Mouse (Mus musculus) gastrocnemius, adult 2 months (tissue): Measurements from ENCODE around the gene Ly6g6f. TPM values are rescaled to one million over a fixed set of nuclear protein-coding genes. Genes with fewer than 3 reads are reported as not detected.
A peak's percentile ranks its signal among the peaks of the same experiment; 100 is the strongest.

ENCODE experiments used
- DNase-seq: peaks from one replicate; pipeline ENCODE4 v3.0.0; 2022
- H3K27ac ChIP-seq: fragments of 200-600 bp; 2 replicates; pipeline ENCODE4 v1.8.1; 2022; ENCODE audit warnings: mild to moderate bottlenecking
- H3K4me3 ChIP-seq: fragments of 200-600 bp; 2 replicates; pipeline ENCODE4 v1.8.1; 2022; ENCODE audit warnings: mild to moderate bottlenecking, moderate library complexity
- CTCF ChIP-seq: fragments of 200-600 bp; IDR thresholded peaks from 2 replicates; pipeline ENCODE4 v1.8.1; 2022; ENCODE audit warnings: antibody characterized with exemption, mild to moderate bottlenecking, moderate library complexity
- intact Hi-C: fragments of 180-260 bp; cut with DNase I; formaldehyde crosslinking; loops from one replicate; pipeline ENCODE4 v1.15.1; 2025
- total RNA-seq, 2 experiments: library from RNA; stranded (reverse); gene quantifications; 2 replicates each; pipeline ENCODE4 v1.2.3; 2021

The Ly6g6f gene
- total RNA-seq, 2 experiments from 2014 or later, result not detected

DNA sequence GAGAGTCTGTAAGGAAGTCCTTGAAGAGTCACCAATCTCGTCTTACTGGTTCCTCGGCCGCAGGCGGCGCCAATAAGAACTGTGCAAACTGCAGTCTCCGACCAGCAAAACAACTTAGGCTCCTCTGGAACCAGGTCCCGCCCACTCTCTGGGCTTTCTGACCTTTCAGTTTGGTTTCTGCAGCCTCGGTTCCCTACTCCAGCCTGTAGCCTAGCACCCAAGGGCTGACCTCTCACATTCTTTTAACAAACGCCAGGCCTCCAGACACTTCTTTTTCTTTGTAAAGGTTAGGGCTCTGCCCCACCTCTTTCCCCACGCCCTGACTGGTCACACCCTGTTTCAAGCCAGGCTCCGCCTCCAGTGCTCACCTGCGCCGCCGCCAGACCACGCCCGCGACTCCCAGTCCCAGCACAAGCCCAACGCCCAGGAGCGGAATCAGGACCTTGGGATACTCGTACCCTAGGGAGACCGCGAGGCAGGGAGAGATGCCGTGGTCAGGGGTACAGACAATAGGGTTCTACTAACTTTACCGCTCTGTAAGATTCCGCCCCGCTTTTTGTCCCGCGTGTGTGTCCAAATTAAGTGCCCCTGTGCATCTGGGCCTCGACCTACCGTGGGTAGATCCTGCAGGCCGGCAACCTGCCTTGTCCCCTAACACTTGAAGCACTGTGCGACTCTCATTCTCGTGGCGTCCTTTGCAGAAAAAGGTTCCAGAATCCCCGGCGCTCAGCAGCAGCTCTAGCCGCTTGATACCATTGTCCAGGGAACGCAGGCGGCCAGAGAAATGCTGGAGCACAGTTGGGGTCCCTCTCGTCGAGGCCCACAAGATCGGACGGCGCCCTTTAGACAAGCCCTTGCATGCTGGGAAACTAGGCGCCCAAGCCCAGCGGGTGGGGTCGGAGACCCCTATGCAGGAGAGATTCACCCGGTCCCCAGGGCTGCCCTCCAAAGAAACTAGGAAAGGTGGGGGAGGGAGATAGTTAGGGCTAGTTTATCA, 20.2 kb downstream of the Ly6g6f start, which contains the start of gene Ly6g6c:
TSS of gene Ly6g6c (plus strand) at position 438 of the 997 bp plus-strand sequence.
- no peak for TF ChIP-seq CTCF
- intact Hi-C loops, result no loop called here
- DNase-seq, result peak; percentile 63
- peak within 1 kb of the TSS; percentile 66 for H3K4me3 ChIP-seq
- H3K27ac ChIP-seq, result peak within 1 kb of the TSS; percentile 21; the same call in 1 of the 2 replicates

DNA sequence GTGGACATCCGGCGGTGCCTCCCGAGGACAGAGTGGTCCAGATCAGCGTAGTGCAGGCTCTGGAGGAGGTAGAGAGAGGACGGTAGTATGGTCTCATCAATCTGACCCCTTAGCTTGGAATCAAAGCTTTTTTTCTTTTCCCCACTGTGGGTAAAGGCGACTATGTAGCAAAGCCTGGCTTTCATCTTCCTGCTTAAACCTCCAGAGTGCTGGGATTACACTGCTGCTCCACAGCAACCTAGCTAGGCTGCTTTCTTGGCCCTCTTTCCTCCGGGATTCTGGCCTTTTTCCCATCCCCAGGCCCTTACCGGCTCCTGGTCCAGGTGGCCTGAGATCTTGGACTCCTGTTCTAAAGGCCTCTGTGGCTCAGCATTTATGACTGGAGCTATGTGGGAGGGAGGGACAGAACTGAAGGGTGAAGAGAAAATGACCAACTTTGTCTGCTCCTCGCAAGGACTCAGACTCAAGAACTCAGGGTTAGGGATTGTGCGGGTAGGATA, 21.0 kb downstream of the Ly6g6f start:
- no peak for DNase-seq
- intact Hi-C loops, result no loop called here
- no peak for TF ChIP-seq CTCF
- Histone ChIP-seq H3K27ac (peak overlapping the region; percentile 16; the same call in 1 of the 2 replicates), H3K4me3 (peak overlapping the region; percentile 66)

DNA sequence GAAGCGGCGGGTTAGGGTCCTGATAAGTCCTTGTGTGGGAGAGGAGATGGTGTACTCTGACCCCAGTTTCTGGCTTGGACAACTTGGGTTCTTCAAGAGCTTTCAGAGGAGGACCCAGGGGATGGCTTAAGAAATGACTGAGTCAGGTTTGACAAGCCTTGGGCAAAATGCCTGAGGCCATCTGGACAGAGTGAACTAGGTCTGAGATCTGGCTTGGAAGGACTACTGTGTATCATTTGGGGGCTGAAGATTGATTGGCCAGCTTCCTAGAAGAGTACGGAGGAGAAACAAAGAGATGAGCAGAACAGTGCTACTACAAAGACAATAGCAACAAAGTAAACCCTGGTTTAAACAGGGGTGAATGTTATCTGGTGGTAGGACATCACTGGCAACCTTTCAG, 21.9 kb downstream of the Ly6g6f start:
- H3K27ac ChIP-seq, result no peak overlapping the region
- H3K4me3 ChIP-seq, result no peak overlapping the region
- intact Hi-C loops, result no loop called here
- peak; percentile 34 for DNase-seq
- no peak for TF ChIP-seq CTCF

DNA sequence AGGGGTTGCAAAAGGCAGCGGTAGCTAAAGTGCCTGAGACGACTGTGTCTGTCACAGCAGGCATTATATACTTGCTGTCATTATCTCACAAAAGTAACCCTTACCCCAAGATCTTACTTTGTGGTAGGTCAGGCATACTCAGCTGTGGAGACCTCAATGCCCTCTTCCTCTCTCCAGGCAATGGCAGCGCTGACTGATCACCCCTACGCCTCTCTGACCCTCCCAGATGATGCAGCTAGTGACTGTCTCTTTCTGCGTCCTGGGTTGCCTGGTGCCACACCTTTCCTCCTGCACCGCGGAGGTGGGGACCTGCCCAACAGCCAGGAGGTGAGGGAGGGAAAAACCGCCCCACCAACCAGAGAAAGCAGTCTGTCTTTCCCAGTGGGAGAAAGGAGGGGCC, 24.1 kb downstream of the Ly6g6f start:
- DNase-seq, result no peak
- intact Hi-C loops, result no loop called here
- no peak for TF ChIP-seq CTCF
- H3K4me3 ChIP-seq, result no peak overlapping the region
- no peak overlapping the region for H3K27ac ChIP-seq

DNA sequence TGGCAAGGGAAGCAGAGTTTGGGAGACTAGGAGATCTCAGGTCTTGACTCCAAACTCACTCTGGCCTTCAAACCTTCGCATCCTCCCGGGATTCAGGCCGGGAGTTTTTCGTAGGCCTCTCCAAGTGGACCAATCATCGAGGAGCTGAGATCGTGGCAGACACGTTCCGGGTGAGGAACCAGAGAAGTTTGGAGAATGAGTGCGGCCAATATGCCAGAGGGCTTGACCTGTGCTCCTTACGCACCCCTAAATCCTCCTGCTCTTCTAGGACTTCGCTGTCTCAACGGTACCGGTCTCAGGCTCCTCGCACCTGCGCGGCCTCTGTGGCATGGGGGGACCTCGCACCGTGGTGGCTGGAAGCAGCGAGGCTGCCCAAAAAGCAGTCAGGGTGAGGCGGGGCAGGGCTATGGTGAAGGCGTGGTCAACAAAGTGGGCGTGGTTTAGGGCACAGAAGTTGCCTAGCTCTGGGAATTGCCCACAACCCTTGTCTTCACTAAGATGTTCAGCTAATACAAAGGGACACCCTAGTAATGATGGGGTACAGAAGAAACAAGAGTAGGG, 24.6 kb downstream of the Ly6g6f start:
- H3K4me3 ChIP-seq, result peak overlapping the region; percentile 86
- DNase-seq, result peak; percentile 64
- intact Hi-C loops, result no loop called here

DNA sequence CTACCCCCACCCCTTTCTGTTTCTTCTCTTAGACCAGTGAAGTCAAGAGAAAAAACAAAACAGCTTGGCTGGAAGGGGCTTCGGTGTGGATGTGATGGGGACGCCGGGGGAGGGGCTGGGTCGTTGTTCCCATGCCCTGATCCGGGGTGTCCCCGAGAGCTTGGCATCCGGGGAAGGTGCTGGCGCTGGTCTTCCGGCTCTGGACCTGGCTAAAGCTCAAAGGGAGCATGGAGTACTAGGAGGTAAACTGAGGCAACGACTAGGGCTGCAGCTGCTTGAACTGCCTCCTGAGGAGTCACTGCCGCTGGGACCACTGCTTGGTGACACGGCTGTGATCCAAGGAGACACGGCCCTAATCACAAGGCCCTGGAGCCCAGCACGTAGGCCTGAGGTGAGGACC, 25.3 kb downstream of the Ly6g6f start:
- no peak for TF ChIP-seq CTCF
- H3K4me3 ChIP-seq, result peak overlapping the region; percentile 86
- DNase-seq, result no peak
- intact Hi-C loops, result no loop called here
- peak overlapping the region; percentile 91 for H3K27ac ChIP-seq

More for the DNA sequence above, 24.6 kb downstream of the Ly6g6f start:
- no peak for TF ChIP-seq CTCF
- H3K27ac ChIP-seq, result peak overlapping the region; percentile 91

DNA sequence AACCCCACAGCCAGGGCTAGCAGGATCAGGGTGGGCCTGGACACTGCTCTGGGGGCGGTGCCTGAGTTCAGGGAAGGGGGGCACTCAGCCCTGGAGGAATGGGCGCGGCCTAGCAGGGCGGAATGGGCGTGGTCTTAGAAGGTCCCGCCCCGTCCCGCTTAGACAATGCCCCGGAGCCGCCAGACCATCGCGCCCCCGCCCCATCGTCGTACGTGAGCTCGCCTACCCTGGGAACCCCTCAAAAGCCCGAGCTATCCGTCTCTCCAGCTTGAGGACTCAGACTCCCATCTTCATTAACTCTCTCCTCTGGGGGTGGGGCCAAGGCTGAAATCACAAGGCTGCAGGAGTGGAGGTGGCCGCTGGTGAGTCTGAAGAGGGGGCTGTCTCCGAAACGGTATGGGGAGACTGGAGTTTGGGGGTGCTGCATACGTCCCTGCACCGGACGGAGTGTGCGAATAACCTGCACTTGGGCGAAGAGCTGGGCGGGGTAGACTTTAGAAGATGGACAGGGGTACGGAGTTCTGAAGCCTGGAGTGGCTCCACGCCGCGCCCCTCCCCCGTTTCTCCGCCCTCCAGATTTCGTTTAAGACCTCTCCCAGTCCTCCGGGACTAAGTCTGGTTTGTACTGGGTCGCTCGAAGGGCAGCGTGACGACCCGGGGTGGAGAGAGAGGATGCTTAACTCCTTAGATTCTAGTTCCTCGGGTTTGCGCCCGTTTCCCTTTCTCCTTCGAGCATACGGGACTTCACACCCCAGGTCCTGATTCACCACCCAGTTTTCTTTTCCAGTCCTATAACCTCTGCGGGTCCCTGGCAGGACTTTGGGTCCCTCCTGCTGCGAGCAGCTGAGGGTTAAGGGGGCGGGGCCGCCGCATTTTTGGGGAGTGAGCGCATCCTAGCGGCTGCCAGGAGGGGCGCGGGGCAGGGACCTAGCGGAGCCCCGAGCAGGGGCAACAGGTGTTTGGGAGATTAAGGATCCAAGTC, 26.2 kb downstream of the Ly6g6f start, which contains the start of gene Ddah2:
TSS of gene Ddah2 (plus strand) at position 125 of the 982 bp plus-strand sequence.
- peak within 1 kb of the TSS; percentile 91 for H3K27ac ChIP-seq
- intact Hi-C loops, result loop anchor here (2.0 kb wide), 1 partner anchor 38 kb away; no protein-coding TSS in a partner anchor
- peak; percentile 72 for TF ChIP-seq CTCF
- peak; percentile 92 for DNase-seq
- peak within 1 kb of the TSS; percentile 86 for H3K4me3 ChIP-seq

DNA sequence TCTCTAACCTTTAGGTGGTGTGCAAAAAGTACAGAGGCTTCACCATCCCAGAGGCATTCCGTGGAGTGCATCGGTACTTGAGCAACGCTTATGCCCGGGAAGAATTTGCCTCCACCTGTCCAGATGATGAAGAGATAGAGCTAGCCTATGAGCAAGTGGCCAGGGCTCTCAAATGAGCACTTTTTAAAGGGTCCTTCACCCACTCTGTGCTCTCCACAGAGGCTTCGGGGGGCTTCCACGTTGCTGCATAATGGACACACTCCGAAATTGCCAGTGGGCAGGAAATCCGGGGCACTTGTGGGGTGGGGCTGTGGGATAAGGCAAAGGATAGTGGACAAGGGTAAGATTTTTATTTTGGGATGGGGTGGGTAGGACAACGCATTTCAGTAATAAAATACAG, 27.1 kb downstream of the Ly6g6f start:
- DNase-seq, result no peak
- no peak for TF ChIP-seq CTCF
- H3K27ac ChIP-seq, result peak overlapping the region; percentile 91
- intact Hi-C loops, result loop anchor here (2.0 kb wide), 1 partner anchor 38 kb away; no protein-coding TSS in a partner anchor
- H3K4me3 ChIP-seq, result peak overlapping the region; percentile 86

DNA sequence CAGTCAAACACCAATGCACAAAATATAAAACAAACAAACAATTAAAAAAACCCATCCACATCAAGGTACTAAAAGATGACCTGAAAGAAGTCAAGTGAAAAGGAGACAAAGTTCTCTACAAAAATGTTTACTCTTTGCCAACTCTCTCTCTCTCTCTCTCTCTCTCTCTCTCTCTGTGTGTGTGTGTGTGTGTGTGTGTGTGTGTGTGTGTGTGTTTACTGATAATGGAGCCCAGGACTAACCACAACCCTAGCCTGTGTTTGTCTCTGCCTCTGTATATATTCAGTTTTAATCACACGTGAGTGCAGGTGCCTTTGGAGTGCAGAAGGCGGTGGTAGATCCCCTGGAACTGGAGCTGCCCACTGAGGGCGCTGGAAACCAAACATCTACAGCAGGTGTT, 28.3 kb downstream of the Ly6g6f start:
- intact Hi-C loops, result no loop called here
- no peak for DNase-seq
- no peak overlapping the region for H3K4me3 ChIP-seq
- H3K27ac ChIP-seq, result no peak overlapping the region
- TF ChIP-seq CTCF, result no peak

DNA sequence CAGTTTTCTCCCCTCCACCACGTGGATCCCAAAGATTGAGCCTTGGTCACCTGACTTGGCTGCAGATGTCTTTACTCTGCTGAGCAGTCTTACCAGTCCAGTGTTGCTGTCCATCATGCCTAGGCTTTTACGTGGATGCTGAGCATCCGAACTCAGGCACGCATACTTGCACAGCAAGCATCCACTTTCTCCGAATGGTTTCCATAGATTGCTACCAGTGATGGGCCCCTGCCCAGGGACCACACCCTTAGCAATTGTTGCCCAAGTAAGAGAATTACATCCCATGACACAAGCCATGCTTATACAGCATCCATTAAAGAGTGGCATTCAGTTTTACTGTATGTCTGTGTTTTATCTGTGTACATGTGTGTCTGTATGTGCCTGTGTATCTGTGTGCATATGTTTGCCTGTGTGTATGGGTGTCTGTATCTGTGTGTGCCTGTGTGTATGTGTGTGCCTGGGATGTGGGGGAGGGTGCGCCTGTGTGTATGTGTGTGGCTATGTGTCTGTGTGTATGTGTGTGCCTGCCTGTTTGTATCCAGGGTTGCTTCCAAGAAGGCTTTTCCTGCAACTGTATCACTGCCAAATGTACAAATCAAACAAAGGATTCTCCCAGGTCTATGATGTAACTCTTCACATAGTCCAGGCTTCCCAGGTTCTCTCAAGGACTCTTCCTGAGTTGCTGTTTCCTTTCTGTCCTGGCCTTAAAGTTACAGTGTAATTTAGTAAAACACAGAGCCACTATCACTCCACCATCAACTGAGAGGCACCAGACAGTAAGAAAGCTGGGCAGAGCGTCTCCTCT, 29.5 kb downstream of the Ly6g6f start:
- H3K4me3 ChIP-seq, result no peak overlapping the region
- no peak for DNase-seq
- no peak for TF ChIP-seq CTCF
- intact Hi-C loops, result no loop called here
- no peak overlapping the region for H3K27ac ChIP-seq

DNA sequence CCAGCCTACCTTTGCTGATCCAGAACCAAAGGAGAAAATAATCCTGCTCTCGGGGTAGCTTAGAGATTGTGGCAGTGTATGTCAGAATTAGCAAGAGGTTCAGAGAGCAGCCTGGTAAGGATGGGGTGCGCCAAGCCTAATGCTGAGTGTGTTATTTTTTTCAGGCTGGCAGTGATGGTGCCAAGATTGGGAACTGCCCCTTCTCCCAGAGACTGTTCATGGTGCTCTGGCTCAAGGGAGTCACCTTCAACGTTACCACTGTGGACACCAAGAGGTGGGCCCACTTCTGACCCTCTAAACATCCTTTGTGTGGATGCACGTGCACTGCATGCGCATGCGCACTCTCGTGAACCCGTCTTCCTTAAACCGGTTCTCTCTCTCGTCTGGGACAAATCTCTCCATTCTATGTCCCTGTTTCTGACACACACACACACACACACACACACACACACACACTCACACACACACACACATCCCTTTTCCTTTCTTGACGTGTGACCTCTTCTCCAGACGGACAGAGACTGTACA, 33.1 kb downstream of the Ly6g6f start:
- Histone ChIP-seq H3K27ac (peak overlapping the region; percentile 91), H3K4me3 (peak overlapping the region; percentile 82)
- no peak for TF ChIP-seq CTCF
- intact Hi-C loops, result no loop called here
- no peak for DNase-seq
